Mouse (Mus musculus) telencephalon, adult 2 months (tissue): Measurements from ENCODE around the gene Acad9.
A peak's percentile ranks its signal among the peaks of the same experiment; 100 is the strongest.

ENCODE experiments used
- DNase-seq: peaks from one replicate; pipeline ENCODE4 v3.0.0-alpha.2; 2011; ENCODE audit warnings: low read depth, low spot score

Gene Acad9

GRCm38 (mm10) chr3:36065843-36066651 lies at the start of gene Acad9:
Gene Acad9 (plus strand): TSS chr3:36065979.
- peak; percentile 95 for DNase-seq

GRCm38 (mm10) chr3:36025732-36026131 lies 40.0 kb upstream of the Acad9 start:
- no peak for DNase-seq

DNA sequence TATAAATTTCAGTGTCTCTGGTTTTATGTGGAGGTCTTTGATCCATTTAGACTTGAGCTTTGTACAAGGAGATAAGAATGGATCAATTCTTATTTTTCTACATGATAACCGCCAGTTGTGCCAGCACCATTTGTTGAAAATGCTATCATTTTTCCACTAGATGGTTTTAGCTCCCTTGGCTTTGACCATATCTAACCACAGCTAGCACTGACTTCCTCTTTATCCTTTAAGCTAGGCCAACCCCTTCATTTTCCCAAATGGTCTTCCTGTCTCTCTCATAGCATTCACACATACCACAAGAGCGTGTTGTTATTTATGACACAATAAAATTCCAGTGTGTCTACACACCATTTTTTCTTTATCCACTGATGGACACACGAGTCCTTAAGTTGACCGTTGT lies 35.8 kb upstream of the Acad9 start:
- no peak for DNase-seq

DNA sequence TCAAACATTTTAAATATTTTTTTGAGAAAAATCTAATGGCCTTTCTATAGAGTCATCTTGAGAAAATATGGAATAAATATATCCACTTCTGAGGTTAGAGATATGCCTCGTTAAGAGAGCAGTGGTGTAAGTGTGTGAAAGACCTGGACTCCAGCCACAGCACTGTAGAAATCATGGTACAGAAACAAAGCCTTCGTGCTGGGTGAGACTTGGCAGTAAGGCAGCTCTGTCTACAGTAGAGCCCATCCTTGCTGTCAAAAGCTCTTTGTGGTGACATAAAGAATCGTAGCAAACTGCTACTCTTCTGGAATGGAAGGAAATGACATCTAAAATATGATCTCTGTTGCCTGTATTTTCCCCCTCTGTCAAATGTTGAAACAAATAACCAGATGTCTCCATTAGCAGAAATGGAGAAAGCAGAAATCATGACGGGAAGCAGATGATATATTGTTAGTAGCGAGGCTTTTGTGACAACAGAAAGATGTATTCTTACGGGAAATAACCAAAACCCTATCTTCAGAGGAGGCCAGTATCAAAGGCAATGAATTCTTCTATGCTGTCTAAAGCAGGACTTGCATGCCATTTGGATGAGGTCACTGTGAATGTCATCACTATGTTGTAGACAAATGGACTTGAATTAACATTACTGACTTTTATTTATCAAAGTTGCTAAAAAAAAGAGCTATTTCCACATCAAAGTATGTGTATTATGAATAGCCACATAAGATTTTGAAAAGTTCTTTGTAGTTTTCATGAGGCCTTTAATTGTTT lies 33.9 kb upstream of the Acad9 start:
- DNase-seq: no peak

- no peak for DNase-seq
Measured at GRCm38 (mm10) chr3:36044520-36044919, 21.3 kb upstream of the Acad9 start.

- no peak for DNase-seq
Measured at GRCm38 (mm10) chr3:36045086-36045485, 20.7 kb upstream of the Acad9 start.

DNA sequence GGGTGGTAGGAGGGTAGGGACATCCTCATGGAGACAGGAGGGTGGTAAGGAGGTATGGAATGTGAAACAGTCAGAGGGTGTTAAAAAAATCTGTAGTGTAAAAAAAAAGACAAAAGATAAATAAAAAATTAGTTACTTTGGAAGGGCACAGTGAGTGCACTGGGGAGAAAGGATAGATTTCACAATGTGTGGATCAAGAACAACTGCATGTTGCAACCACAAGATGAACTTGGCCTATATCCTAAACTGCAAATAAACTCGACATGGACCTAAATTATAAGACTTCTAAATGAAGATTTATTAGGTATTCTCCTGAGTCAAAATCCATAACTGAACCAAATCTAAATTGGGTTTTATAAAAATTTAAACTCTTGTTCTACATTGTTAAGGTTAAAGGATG lies 16.7 kb upstream of the Acad9 start:
- no peak for DNase-seq

DNA sequence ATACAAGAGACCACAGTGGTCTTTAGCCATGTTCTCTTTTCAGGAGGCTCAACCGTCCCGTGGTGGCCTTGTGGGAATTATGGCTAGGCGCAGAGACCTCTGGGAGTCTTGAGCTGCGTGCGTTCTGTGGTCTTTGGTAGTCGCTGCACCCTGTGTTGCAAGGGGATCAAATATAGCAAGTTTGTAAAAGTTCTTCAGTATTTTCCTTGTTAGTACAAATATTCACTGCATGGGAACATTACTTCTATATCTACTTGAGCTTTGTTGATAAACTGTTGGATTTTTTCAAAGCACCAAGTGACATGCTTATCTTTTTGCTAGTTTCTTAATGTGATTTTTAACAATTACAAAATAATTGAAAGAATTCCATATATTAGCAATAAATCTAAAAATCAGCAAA lies 12.3 kb upstream of the Acad9 start, which contains the start of gene Ccdc144b:
Ccdc144b (minus strand) TSS at position 101 of the 400 bp plus-strand sequence.
- DNase-seq: no peak

DNA sequence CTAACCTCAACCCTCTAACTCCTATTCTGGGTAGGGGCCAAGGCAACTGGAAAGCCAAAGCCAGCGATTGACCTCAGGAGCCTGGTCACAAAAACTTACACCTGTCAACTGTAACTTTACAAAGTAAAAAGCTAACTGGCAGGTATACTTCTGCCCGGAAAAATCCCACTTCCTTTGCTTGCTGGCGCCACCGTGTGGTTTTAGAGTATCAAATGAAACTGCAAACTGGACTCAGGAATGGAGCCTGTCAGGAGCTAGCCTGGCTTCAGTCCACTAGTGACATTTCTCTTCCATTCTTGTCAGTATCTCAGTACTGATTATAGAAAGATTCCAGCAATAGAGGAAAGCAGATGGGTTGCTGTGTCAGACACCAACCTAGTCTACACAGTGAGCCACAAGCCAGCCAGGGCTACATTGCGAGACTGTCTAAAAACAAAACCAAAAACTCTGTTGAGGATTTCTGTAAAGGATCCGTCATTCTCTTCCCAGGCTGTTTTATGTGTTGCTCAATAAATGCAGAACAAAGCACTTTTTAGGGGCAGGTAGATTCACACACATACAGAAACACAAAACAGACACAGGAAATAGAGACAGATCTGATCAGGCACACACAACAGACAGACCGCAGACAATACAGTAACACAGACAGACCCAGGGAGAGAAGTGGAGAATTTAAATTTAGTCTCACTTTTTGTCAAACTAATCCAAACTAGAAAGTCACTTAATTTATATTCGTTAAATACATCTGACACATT lies 5.5 kb upstream of the Acad9 start:
- peak; percentile 17 for DNase-seq

DNA sequence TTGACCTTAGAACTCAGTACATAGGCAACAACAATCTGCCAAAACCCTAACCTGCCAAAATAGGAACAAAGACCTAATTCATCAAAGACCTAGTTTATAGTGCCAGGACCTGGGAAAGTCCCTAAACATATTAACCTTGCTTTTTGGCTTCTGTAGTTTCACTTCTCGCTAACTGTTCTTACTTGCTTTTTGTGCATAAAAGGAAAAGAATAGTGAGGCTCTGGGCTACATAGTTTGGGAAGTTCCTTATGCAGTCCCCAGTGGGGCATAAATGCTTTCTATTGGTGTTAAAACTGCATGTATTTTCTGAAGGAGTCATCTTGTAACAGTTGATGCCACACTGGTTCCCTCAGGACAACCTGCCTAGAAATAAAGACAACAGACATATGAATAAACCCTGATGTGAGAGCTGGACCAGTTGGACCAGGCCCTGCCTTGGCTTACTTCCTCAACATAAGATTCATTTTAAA lies 1.2 kb upstream of the Acad9 start:
- no peak for DNase-seq

DNA sequence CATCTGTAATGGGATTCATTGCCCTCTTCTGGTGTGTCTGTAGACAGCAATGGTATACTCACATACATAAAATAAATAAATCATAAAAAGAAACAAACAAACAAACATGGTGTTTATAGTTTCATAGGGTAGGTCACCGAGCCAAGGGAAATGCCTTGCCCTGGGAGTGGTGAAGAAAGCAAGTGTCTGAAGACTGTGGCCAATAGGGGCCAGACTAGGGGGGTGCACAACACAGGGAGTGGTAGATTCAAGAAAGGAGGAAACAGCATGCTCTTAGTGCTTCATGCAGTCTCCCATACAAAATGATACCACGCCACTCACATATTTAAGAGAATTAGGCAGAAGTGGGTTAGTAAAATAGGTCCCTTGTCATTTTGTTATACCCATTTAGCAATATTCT lies 613 bp upstream of the Acad9 start:
- DNase-seq: no peak

DNA sequence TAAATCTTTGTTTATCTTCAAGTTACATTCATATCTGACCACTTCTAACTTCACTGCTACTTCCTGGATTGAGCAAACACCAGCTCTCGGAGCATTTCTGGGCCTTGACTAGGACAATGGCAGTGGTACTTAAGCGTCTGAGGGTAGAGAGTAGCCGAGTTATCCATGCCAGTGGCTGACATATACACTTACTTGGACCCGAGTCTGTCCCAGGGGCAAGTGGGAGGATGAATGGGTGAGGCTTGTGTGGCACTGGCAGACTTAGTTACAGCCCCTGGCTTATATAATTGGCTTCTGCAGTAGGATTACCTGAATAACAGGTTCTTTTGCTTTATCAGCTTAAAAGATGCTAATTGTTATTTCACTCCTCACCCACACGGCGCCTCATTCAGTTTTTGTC lies 2.0 kb downstream of the Acad9 start:
- DNase-seq: no peak

DNA sequence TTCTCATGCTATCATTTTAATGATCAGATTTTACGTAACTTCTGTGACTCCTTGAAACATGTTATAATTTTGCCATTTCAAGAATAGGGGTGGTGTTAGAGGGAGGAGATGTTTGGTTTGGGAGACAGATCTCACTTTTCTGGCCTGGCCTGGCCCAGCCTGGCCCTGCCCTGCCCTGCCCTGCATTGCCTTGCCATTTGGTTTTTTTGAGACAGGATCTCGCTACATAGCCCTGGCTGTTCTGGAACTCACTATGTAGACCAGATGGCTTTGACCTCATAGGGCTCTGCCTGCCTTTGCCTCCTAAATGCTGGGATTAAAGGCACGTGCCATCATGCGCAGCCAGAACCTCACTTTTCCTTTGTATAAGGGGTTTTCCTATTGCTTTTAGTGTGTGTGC lies 4.7 kb downstream of the Acad9 start:
- no peak for DNase-seq

- DNase-seq: no peak
Measured at GRCm38 (mm10) chr3:36071047-36071446, 5.3 kb downstream of the Acad9 start.

DNA sequence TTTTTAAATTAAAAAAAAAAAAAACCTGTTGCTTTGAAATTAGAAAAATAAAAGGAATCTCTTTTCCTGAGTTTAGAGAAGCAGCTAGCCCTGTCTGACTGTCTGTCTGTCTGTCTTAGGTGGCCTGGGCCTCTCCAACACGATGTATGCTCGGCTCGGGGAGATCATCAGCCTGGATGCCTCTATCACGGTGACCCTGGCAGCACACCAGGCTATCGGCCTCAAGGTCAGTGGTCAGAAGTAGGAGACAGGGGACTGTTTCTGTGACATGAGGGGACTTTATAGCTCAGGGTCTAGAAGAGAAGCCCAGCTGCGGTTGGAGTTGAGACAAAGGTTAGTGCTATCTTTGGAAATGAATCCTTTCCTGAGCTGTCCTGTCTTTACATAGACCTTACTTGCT lies 8.5 kb downstream of the Acad9 start:
- no peak for DNase-seq

DNA sequence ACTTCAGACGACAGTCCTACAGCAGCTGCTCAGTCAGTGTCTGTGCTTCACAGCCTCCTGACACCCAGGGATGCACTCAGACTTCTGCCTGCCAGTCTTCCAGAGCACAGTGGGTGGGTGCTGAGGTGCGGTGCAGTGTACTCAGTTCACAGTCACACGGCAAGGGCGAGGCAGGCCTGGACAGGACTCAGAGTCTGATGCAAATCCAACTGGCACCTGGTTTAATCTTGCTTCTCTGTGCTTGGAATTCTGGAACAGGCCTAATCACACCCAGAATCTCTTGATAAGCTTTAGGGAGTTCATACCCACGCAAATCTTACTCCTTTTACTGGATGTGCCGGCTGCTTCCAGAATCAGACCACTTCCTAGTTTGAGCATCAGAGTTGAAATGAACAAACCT lies 9.7 kb downstream of the Acad9 start:
- no peak for DNase-seq

DNA sequence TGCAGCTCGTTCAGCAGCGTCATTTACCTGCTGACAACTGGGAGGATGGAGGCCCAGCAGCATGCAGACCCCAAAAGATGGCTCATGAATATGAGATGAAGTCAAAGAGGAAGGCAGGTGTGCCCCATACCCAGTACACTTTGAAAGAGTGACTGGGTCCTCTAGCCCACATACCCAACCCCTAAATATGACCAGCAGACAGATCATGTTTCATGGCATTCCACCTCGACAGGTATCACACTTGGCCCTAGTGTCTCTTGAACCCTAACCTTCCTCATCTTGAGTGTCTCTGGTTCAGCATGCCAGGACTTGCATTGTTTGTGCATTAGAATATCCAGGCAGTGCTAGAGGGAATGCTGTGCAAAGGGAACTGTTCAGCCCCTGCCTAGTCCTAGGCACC lies 11.6 kb downstream of the Acad9 start:
- DNase-seq: no peak

GRCm38 (mm10) chr3:36079886-36080285 lies 14.1 kb downstream of the Acad9 start:
- no peak for DNase-seq

DNA sequence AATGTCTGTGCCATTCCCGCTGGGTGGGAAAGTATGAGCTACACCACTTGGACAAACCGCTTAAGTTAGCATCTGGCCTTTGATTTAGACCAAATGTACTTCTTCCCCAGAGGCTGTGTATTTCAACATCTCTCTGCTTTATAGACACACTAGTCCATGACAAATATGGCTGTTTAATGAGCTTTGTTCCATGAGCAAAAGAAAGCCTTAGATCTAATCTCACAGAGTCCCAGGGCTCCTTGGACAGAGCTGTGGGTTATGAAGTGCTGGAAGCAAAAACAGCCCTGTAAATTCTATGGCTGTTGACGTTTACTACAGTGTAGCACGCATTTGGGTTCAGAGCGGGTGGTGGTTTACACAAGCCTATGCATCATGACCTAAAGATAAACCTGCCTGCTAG lies 15.0 kb downstream of the Acad9 start:
- no peak for DNase-seq

DNA sequence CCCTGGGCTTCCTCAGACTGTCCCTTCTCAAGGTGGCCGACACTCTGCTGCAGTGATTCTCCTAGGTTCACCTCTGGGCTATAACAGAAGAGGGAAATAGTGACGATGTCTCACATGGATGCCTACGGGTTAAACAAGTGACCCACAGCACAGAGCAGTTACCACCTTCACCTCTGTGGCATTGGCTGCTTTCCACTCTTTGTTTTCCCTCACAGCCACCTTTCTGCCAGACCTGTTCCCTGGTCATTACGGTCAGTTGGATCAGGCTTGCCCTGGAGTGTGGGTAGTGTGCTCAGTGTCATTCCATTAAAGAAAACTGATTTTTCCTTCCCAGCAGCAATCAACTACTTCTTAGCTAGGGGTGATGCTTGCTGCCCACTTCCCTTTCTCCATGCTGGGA lies 17.1 kb downstream of the Acad9 start:
- no peak for DNase-seq

DNA sequence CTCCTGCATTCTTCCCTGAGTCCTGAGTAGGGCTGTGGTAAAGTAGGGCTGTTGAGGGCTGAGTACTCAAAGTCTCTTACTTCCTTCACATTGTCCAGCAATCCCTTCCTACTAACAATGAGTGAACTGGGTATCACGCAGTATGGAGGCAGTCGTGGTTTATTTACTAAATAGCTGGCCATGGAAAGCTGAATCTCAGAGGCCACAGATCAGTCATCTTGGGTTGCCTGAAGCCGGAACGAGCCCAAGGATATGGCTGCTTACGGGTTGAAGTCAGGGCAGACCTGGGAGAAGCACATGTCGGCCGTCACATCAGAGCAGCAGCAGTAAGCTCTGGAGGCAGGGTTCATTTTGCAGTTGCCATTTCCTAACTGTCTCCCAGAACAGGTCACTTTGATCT lies 17.6 kb downstream of the Acad9 start:
- no peak for DNase-seq

DNA sequence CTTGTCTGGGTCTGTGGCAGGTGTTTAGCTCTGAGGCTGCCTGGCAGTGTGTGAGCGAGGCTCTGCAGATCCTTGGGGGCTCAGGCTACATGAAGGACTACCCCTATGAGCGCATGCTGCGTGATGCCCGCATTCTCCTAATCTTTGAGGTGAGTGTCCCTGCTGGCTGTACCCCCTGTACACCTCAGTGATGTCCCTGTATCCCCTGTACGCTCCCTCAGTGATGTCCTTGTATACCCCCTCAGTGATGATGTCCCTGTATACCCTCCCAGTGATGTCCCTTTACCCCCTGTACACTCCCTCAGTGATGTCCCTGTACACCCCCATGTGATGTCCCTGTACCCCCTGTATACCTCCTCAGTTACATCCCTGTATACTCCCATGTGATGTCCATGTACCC lies 19.6 kb downstream of the Acad9 start:
- DNase-seq: no peak
